Comparison of ENCODE assay signal across 14 mouse cellular contexts in genomic region chr2:132151592-132151991, GRCm38 (mm10). TPM values are rescaled to one million over a fixed set of nuclear protein-coding genes. Genes with fewer than 3 reads are reported as not detected.
DNase-seq lines count a peak whose midpoint lies in the region; ATAC-seq and TF ChIP-seq lines count a peak whose summit lies in the region.
"Had no signal": no experiment of that assay in that cellular context is flagged by ENCODE, and none has a peak within 500 bp of the region (broad histone marks: within the 10 kb centered on the region; RNA-seq: fewer than 3 reads in every experiment).

No protein-coding gene starts in this region.

- TF ChIP-seq POLR2A in heart, adult 2 months (IDR thresholded peaks at IDR 0.05; ENCODE audit: insufficient read depth, low read depth, low read length) = 0 out of 2 replicates have a peak, but pooled peaks have one; percentile 20
- no peak for TF ChIP-seq POLR2A in bone marrow macrophage, adult 2 months (IDR thresholded peaks at IDR 0.05; ENCODE audit: borderline replicate concordance, low read depth, low read length)

- H3K9me3 ChIP-seq in hindbrain, embryonic 14.5 days (ENCODE audit: control insufficient read depth, low read length) = no peaks in the 10 kb centered on the region
- H3K9me3 ChIP-seq: embryonic facial prominence, embryonic 12.5 days; forebrain, embryonic 15.5 days; limb, embryonic 12.5 days had no signal

- TF ChIP-seq CTCF in heart, adult 2 months (IDR thresholded peaks at IDR 0.05) = no peak
- no peak for TF ChIP-seq CTCF in bone marrow macrophage, adult 2 months (IDR thresholded peaks at IDR 0.05; ENCODE audit: low read depth, low read length)

- peak overlapping the region; percentile 21; the same call in 1 of the 2 replicates for H3K27ac ChIP-seq in heart, adult 2 months
- H3K27ac ChIP-seq in bone marrow macrophage, adult 2 months (ENCODE audit: insufficient read depth, low read depth, low read length) = peak overlapping the region; percentile 71
- H3K27ac ChIP-seq in hindbrain, embryonic 14.5 days = no peak overlapping the region
- H3K27ac ChIP-seq: embryonic facial prominence, embryonic 12.5 days; forebrain, embryonic 15.5 days; limb, embryonic 12.5 days had no signal

- 0 out of 2 replicates have a peak, but pooled peaks have one; percentile 21 for TF ChIP-seq EP300 in heart, adult 2 months (IDR thresholded peaks at IDR 0.05; ENCODE audit: insufficient read depth, low read depth, low read length)

- peaks cover 2% of the 10 kb centered on the region; the same call in 1 of the 2 replicates for H3K36me3 ChIP-seq in heart, adult 2 months (ENCODE audit: control insufficient read depth, insufficient read depth, low read length)
- H3K36me3 ChIP-seq in hindbrain, embryonic 14.5 days (replicated peaks; ENCODE audit: control insufficient read depth, insufficient read depth) = no peaks in the 10 kb centered on the region
- H3K36me3 ChIP-seq: embryonic facial prominence, embryonic 12.5 days; forebrain, embryonic 15.5 days; limb, embryonic 12.5 days had no signal

- peaks cover 7% of the 10 kb centered on the region for H3K4me1 ChIP-seq in heart, adult 2 months (ENCODE audit: control insufficient read depth, insufficient read depth, low read length)
- H3K4me1 ChIP-seq in bone marrow macrophage, adult 2 months (ENCODE audit: control insufficient read depth, insufficient read depth, low read length) = peaks cover 30% of the 10 kb centered on the region
- H3K4me1 ChIP-seq in hindbrain, embryonic 14.5 days (replicated peaks; ENCODE audit: control insufficient read depth, insufficient read depth, low read length) = no peaks in the 10 kb centered on the region
- H3K4me1 ChIP-seq: embryonic facial prominence, embryonic 12.5 days; forebrain, embryonic 15.5 days; limb, embryonic 12.5 days had no signal

- DNase-seq in heart, adult 2 months = peak; percentile 49 to 60
- no peak for DNase-seq in heart, postnatal 4 days
- DNase-seq in gastrocnemius, postnatal 25 days = peak; percentile 35
- DNase-seq in lung, postnatal 10 days = peak; percentile 68
- no peak for DNase-seq in left cerebral cortex, postnatal 14 days (ENCODE audit: low spot score in 2 of 2)
- no peak for DNase-seq in hindbrain, embryonic 14.5 days (ENCODE audit: low spot score)
- DNase-seq in c-Kit-positive CD71-positive TER-119-positive erythroid progenitor cells, embryonic 14.5 days (ENCODE audit: low spot score) = no peak
- DNase-seq: cerebellum, adult 9-11 months; spleen, adult 18-20 months had no signal

- intact Hi-C loops in heart, adult 2 months (cut with DNase I) = no loop called here
- intact Hi-C loops in left cerebral cortex, postnatal 14 days (cut with DNase I) = no loop called here

- no peak overlapping the region for H3K4me3 ChIP-seq in heart, adult 2 months
- no peak overlapping the region for H3K4me3 ChIP-seq in bone marrow macrophage, adult 2 months (ENCODE audit: insufficient read depth, low read length)
- H3K4me3 ChIP-seq in hindbrain, embryonic 14.5 days (replicated peaks; ENCODE audit: low read length) = no peak overlapping the region
- H3K4me3 ChIP-seq: embryonic facial prominence, embryonic 12.5 days; forebrain, embryonic 15.5 days; limb, embryonic 12.5 days had no signal

- no peaks in the 10 kb centered on the region for H3K79me2 ChIP-seq in heart, adult 2 months (replicated peaks; ENCODE audit: control insufficient read depth, insufficient read depth, low read length)

- H3K27me3 ChIP-seq in heart, adult 2 months (ENCODE audit: control insufficient read depth, insufficient read depth, low read length) = no peaks in the 10 kb centered on the region
- no peaks in the 10 kb centered on the region for H3K27me3 ChIP-seq in hindbrain, embryonic 14.5 days (ENCODE audit: control insufficient read depth, insufficient read depth, low read length)
- H3K27me3 ChIP-seq: embryonic facial prominence, embryonic 12.5 days; forebrain, embryonic 15.5 days had no signal

- H3K9ac ChIP-seq in heart, adult 2 months (ENCODE audit: low read depth, low read length) = no peak overlapping the region
- no peak overlapping the region for H3K9ac ChIP-seq in hindbrain, embryonic 14.5 days
- H3K9ac ChIP-seq: embryonic facial prominence, embryonic 12.5 days; forebrain, embryonic 15.5 days; limb, embryonic 12.5 days had no signal

- 32% methylated on average over 6 of the region's 6 CpGs for WGBS in heart, adult 2 months
- 87% methylated on average over 6 of the region's 6 CpGs for WGBS in hindbrain, embryonic 14.5 days

- H3K4me2 ChIP-seq in hindbrain, embryonic 14.5 days (replicated peaks) = no peak overlapping the region
- H3K4me2 ChIP-seq: embryonic facial prominence, embryonic 12.5 days; forebrain, embryonic 15.5 days; limb, embryonic 12.5 days had no signal

- ATAC-seq in hindbrain, embryonic 14.5 days (ENCODE audit: low FRiP score) = no peak
- ATAC-seq: CD4-positive, CD25-positive, alpha-beta regulatory T cell, adult 4 months; forebrain, embryonic 15.5 days had no signal

RNA-seq across cellular contexts. Expression of gene Slc23a2, which starts 6.7 kb away (rescaled TPM):
- 10 to 100 TPM; 11.8 to 15.6 TPM for total RNA-seq in heart, adult 2 months (2021)
- polyA plus RNA-seq in heart, adult 2 months (2012; rRNA removed) = 11.2 and 19.3 TPM in 2 replicates
- 10 to 100 TPM; 20.3 to 22.8 TPM for total RNA-seq in heart, postnatal 4 days (2021)
- polyA plus RNA-seq in bone marrow macrophage, adult 2 months (2012; ENCODE audit: insufficient read depth, insufficient read length, missing spikeins) = 47.7 and 53.5 TPM in 2 replicates
- 1 to 10 TPM; 6.7 to 7.5 TPM for total RNA-seq in gastrocnemius, postnatal 25 days (2021)
- 100 to 1,000 TPM; 125 to 132 TPM for total RNA-seq in left cerebral cortex, postnatal 14 days (2021)
- polyA plus RNA-seq in hindbrain, embryonic 14.5 days (2014; fragmentation: Nextera tagmentation; extraction: Ambion mirVana) = 44.6 and 49.8 TPM in 2 replicates

Comparison
In these comparisons a context has a peak if more than half of its experiments do, and no peak if none do; other contexts are left out.
1. DNase-seq: peak in heart, adult 2 months (2 of 2), gastrocnemius, postnatal 25 days (single experiment) and lung, postnatal 10 days (single experiment); none in heart, postnatal 4 days (single experiment), left cerebral cortex, postnatal 14 days (0 of 2), hindbrain, embryonic 14.5 days (single experiment) and c-Kit-positive CD71-positive TER-119-positive erythroid progenitor cells, embryonic 14.5 days (single experiment).
2. RNA of gene Slc23a2, which starts 6.7 kb away (total RNA-seq): 125 to 132 TPM in left cerebral cortex, postnatal 14 days; 20.3 to 22.8 TPM in heart, postnatal 4 days, 11.8 to 15.6 TPM in heart, adult 2 months and 6.7 to 7.5 TPM in gastrocnemius, postnatal 25 days; every median in the first group is over 4 times any median in the second.